Mouse (Mus musculus) limb, embryonic 10.5 days (tissue): ENCODE measurements around the gene Echdc3. TPM values are rescaled to one million over a fixed set of nuclear protein-coding genes. Genes with fewer than 3 reads are reported as not detected.

Experiments used
- DNase-seq: peaks from one replicate; pipeline ENCODE4 v3.0.0-alpha.2; 2017; ENCODE audit warnings: low spot score
- H3K27ac ChIP-seq: fragments of 300-500 bp; sonication (generic); 2 replicates; pipeline ENCODE4 v1.5.1; 2016; ENCODE audit warnings: mild to moderate bottlenecking
- H3K27me3 ChIP-seq: fragments of 300-500 bp; sonication (generic); 2 replicates; pipeline ENCODE4 v1.6.1; 2016; ENCODE audit warnings: low read depth, mild to moderate bottlenecking; ENCODE audit not compliant: poor library complexity, severe bottlenecking
- H3K36me3 ChIP-seq: fragments of 300-500 bp; sonication (generic); 2 replicates; pipeline ENCODE4 v1.6.1; 2016; ENCODE audit warnings: mild to moderate bottlenecking, moderate library complexity
- H3K4me1 ChIP-seq: fragments of 300-500 bp; sonication (generic); 2 replicates; pipeline ENCODE4 v1.6.1; 2016
- H3K4me3 ChIP-seq: fragments of 300-500 bp; sonication (generic); 2 replicates; pipeline ENCODE4 v1.5.1; 2016; ENCODE audit warnings: mild to moderate bottlenecking, moderate library complexity
- H3K9me3 ChIP-seq: fragments of 300-500 bp; sonication (generic); replicated peaks from 2 replicates; pipeline ENCODE4 v1.6.1; 2016; ENCODE audit warnings: mild to moderate bottlenecking
- WGBS: fragments of 180-500 bp; shearing (Covaris S2); methylation state at CpG from one replicate; pipeline ENCODE4 v1.1.7; 2016; 5-methylcytosine and 5-hydroxymethylcytosine counted together
- polyA plus RNA-seq: library from polyadenylated mRNA; unstranded; fragments of >200 nt; fragmentation: Nextera tagmentation; extraction: Ambion mirVana; gene quantifications from 2 replicates; pipeline ENCODE4 v1.2.1, GENCODE M21; 2016

Echdc3 gene
- polyA plus RNA-seq, 1 experiment from 2014 or later = 4.0 TPM

DNA sequence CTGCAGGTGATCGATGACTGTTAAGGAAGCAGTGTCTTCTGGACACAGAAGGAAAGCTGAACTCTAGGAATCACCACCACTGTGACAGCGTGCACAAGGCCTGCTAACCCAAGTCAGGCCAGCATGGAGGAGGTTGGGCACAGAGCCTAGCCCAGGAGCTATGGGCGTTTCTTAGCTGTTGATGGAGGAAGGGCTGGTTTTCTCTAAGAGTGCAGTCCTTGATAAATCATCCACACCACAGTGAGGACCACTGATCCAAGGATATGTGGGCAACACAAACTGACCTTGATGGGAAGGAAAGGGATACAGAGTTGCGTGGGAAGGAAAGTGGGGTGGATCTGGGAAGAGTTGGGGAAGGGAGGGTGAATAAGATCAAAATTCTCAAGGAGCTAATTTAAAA, 55.6 kb downstream of the Echdc3 start:
- Histone ChIP-seq H3K9me3 (no peaks in the 10 kb centered on the region), H3K36me3 (no peaks in the 10 kb centered on the region), H3K4me3 (no peak overlapping the region), H3K27ac (no peak overlapping the region), H3K27me3 (no peaks in the 10 kb centered on the region), H3K4me1 (peaks cover 29% of the 10 kb centered on the region)
- no peak for DNase-seq
- WGBS = 89% methylated on average over 4 of the region's 4 CpGs

GRCm38 (mm10) chr2:6149801-6150200, 63.0 kb downstream of the Echdc3 start:
- WGBS = 94% methylated on average over 5 of the region's 5 CpGs
- H3K27ac ChIP-seq = no peak overlapping the region
- H3K9me3 ChIP-seq = no peaks in the 10 kb centered on the region
- H3K36me3 ChIP-seq = no peaks in the 10 kb centered on the region
- no peaks in the 10 kb centered on the region for H3K4me1 ChIP-seq
- H3K27me3 ChIP-seq = no peaks in the 10 kb centered on the region
- no peak overlapping the region for H3K4me3 ChIP-seq
- no peak for DNase-seq

- no peaks in the 10 kb centered on the region for H3K9me3 ChIP-seq
- DNase-seq = no peak
- no peaks in the 10 kb centered on the region for H3K4me1 ChIP-seq
- no peak overlapping the region for H3K4me3 ChIP-seq
- H3K36me3 ChIP-seq = no peaks in the 10 kb centered on the region
- WGBS = 84% methylated on average over 7 of the region's 7 CpGs
- no peak overlapping the region for H3K27ac ChIP-seq
- H3K27me3 ChIP-seq = no peaks in the 10 kb centered on the region
These were observed 65.9 kb downstream of the Echdc3 start for GRCm38 (mm10) chr2:6146901-6147300.

- H3K4me3 ChIP-seq = no peak overlapping the region
- H3K4me1 ChIP-seq = 0 out of 2 replicates have a peak, but pooled peaks cover 2% of the 10 kb centered on the region
- no peak for DNase-seq
- H3K27ac ChIP-seq = no peak overlapping the region
- H3K9me3 ChIP-seq = no peaks in the 10 kb centered on the region
- H3K27me3 ChIP-seq = no peaks in the 10 kb centered on the region
- H3K36me3 ChIP-seq = no peaks in the 10 kb centered on the region
- WGBS = 92% methylated on average over 4 of the region's 4 CpGs
These were observed 66.6 kb downstream of the Echdc3 start for GRCm38 (mm10) chr2:6146257-6146656.

DNA sequence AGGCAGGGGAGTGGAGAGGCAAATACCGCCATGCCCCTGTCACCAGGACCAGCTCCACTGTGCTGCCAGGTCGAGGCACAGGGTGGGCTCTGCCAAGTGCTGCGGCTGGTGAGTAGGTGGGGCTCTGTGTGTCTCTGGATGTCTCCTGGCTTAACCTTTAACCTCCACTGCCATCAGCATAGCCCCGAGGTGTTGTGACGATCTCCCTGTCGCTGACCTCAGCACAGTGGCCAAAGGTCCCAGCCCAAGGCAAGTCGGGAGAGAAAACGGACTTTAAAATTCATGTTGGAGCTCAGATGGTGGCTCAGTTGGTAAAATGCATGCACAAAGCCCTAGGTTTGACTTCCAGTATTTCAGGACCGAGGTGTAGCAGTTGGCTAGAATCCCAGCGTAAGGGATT, 67.2 kb downstream of the Echdc3 start:
- H3K27ac ChIP-seq = no peak overlapping the region
- no peak for DNase-seq
- H3K36me3 ChIP-seq = no peaks in the 10 kb centered on the region
- no peak overlapping the region for H3K4me3 ChIP-seq
- 75% methylated on average over 10 of the region's 10 CpGs for WGBS
- no peaks in the 10 kb centered on the region for H3K9me3 ChIP-seq
- 0 out of 2 replicates have a peak, but pooled peaks cover 2% of the 10 kb centered on the region for H3K4me1 ChIP-seq
- no peaks in the 10 kb centered on the region for H3K27me3 ChIP-seq

DNA sequence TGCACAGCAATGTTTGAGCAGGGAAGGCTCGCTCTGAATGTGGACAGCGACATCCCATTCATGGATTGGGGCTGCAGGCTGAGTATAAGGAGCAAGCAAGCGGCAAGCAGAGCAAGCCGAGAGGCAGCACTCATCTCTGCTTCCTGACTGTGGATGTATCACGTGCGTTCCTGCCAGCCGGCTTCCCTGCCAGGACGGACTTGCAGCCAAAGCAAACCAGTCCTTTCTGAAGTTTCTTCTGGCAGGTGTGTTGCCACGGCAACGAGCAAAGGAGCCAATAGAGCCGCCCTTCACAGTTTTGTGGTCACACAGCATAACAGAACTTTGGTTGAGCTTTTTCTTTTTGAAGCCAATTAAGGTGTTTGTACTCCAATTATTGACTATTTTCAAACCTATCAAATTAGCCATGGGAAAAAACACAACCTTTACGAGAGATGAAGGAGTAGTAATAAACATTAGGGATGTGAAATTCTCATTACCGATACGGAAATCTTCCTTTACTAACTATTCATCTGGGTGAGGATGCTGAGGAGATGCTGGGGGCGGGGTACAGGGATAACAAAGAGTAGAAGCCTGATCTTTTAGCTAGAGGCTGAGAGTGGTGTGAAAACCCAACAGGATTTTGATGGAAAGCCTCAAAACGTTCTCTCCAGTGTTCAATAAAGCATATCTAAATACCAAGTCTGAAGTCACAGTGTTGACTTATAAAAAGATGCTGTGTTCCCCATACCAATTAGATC, 69.7 kb downstream of the Echdc3 start:
- Histone ChIP-seq H3K36me3 (no peaks in the 10 kb centered on the region), H3K4me3 (no peak overlapping the region), H3K9me3 (no peaks in the 10 kb centered on the region), H3K27ac (no peak overlapping the region), H3K27me3 (no peaks in the 10 kb centered on the region), H3K4me1 (0 out of 2 replicates have a peak, but pooled peaks cover 2% of the 10 kb centered on the region)
- WGBS = 86% methylated on average over 16 of the region's 16 CpGs
- no peak for DNase-seq

DNA sequence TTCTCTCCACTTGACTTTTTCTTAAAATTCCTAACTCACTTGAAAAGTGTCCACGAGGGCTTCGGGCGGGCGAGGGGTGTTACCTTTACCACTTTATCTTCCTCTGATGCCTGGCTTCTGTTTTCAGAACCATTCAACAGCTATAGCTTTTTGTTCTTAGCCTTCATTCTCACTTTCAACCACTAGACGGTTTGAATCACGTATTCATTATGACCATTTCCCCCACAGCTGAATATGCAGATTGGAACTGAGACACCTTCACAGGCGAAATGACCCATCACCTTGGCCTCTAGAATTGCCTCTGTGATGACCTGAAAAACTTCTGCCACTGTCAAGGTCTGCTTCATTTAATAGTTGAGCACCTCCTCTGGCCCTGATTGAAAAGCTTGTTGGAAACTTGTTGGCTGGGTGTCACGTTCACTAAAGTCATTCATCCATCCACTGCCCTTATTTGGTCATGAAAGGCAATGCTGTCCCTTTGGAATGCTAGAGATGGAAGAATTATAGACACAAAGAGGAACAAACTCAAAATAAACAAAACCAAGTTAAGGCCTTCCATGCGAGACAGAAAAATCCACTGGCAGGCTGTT, 72.2 kb downstream of the Echdc3 start:
- Histone ChIP-seq H3K27me3 (no peaks in the 10 kb centered on the region), H3K4me1 (0 out of 2 replicates have a peak, but pooled peaks cover 2% of the 10 kb centered on the region), H3K36me3 (no peaks in the 10 kb centered on the region), H3K4me3 (no peak overlapping the region), H3K27ac (no peak overlapping the region), H3K9me3 (no peaks in the 10 kb centered on the region)
- WGBS = 89% methylated on average over 9 of the region's 9 CpGs
- no peak for DNase-seq

Other genes with a start within 250 kb of the Echdc3 start
- 4.2 and 5.1 TPM in 2 replicates for gene Proser2, start 82.8 kb downstream of the Echdc3 start, polyA plus RNA-seq
- 11.8 and 12.8 TPM in 2 replicates for gene Usp6nl, start 109.6 kb upstream of the Echdc3 start, polyA plus RNA-seq